Mouse (Mus musculus) splenic B cell, adult 2 months (primary cell): ENCODE results near the gene Rapgef3.

Source experiments
- DNase-seq: peaks from one replicate; pipeline ENCODE4 v3.0.0-alpha.2; 2011; ENCODE audit warnings: low read depth, low spot score
- H3K27me3 ChIP-seq: 2 replicates; pipeline ENCODE4 v1.6.1; 2012; ENCODE audit warnings: mild to moderate bottlenecking, low read length, moderate library complexity, mixed read lengths; ENCODE audit not compliant: control insufficient read depth, poor library complexity, insufficient read depth, severe bottlenecking
- H3K36me3 ChIP-seq: 2 replicates; pipeline ENCODE4 v1.6.1; 2012; ENCODE audit warnings: mild to moderate bottlenecking, low read length, moderate library complexity, mixed read lengths; ENCODE audit not compliant: control insufficient read depth, poor library complexity, insufficient read depth, severe bottlenecking

The Rapgef3 gene

GRCm38 (mm10) chr15:97749841-97750240 lies 17.9 kb downstream of the Rapgef3 start:
- Histone ChIP-seq H3K36me3 (no peaks in the 10 kb centered on the region), H3K27me3 (no peaks in the 10 kb centered on the region)
- no peak for DNase-seq

- no peaks in the 10 kb centered on the region for H3K27me3 ChIP-seq
- DNase-seq = no peak
- no peaks in the 10 kb centered on the region for H3K36me3 ChIP-seq
These were observed 18.4 kb downstream of the Rapgef3 start for GRCm38 (mm10) chr15:97749397-97749796.

- no peaks in the 10 kb centered on the region for H3K36me3 ChIP-seq
- no peaks in the 10 kb centered on the region for H3K27me3 ChIP-seq
- no peak for DNase-seq
These were observed 18.8 kb downstream of the Rapgef3 start for GRCm38 (mm10) chr15:97748964-97749363.

GRCm38 (mm10) chr15:97748309-97748708 lies 19.5 kb downstream of the Rapgef3 start:
- no peak for DNase-seq
- no peaks in the 10 kb centered on the region for H3K36me3 ChIP-seq
- no peaks in the 10 kb centered on the region for H3K27me3 ChIP-seq

GRCm38 (mm10) chr15:97747486-97747885 lies 20.3 kb downstream of the Rapgef3 start:
- H3K36me3 ChIP-seq = no peaks in the 10 kb centered on the region
- DNase-seq = no peak
- H3K27me3 ChIP-seq = no peaks in the 10 kb centered on the region

- Histone ChIP-seq H3K36me3 (no peaks in the 10 kb centered on the region), H3K27me3 (no peaks in the 10 kb centered on the region)
- no peak for DNase-seq
These were observed 21.0 kb downstream of the Rapgef3 start for GRCm38 (mm10) chr15:97746748-97747147.

GRCm38 (mm10) chr15:97746278-97746677 lies 21.5 kb downstream of the Rapgef3 start:
- DNase-seq = no peak
- Histone ChIP-seq H3K36me3 (no peaks in the 10 kb centered on the region), H3K27me3 (no peaks in the 10 kb centered on the region)

- Histone ChIP-seq H3K27me3 (no peaks in the 10 kb centered on the region), H3K36me3 (no peaks in the 10 kb centered on the region)
- no peak for DNase-seq
These were observed 22.4 kb downstream of the Rapgef3 start for GRCm38 (mm10) chr15:97745331-97745730.

GRCm38 (mm10) chr15:97744930-97745329 lies 22.8 kb downstream of the Rapgef3 start:
- no peaks in the 10 kb centered on the region for H3K36me3 ChIP-seq
- H3K27me3 ChIP-seq = no peaks in the 10 kb centered on the region
- peak; percentile 80 for DNase-seq

- H3K27me3 ChIP-seq = no peaks in the 10 kb centered on the region
- H3K36me3 ChIP-seq = no peaks in the 10 kb centered on the region
- peak; percentile 30 for DNase-seq
These were observed 23.7 kb downstream of the Rapgef3 start for GRCm38 (mm10) chr15:97743961-97744525.

GRCm38 (mm10) chr15:97743210-97743609 lies 24.6 kb downstream of the Rapgef3 start:
- H3K27me3 ChIP-seq = no peaks in the 10 kb centered on the region
- no peaks in the 10 kb centered on the region for H3K36me3 ChIP-seq
- DNase-seq = no peak

- no peaks in the 10 kb centered on the region for H3K27me3 ChIP-seq
- DNase-seq = peak; percentile 42
- no peaks in the 10 kb centered on the region for H3K36me3 ChIP-seq
These were observed 25.2 kb downstream of the Rapgef3 start for GRCm38 (mm10) chr15:97742600-97742999.

GRCm38 (mm10) chr15:97742074-97742473 lies 25.7 kb downstream of the Rapgef3 start:
- Histone ChIP-seq H3K36me3 (no peaks in the 10 kb centered on the region), H3K27me3 (no peaks in the 10 kb centered on the region)
- peak; percentile 83 for DNase-seq

- DNase-seq = no peak
- Histone ChIP-seq H3K27me3 (no peaks in the 10 kb centered on the region), H3K36me3 (no peaks in the 10 kb centered on the region)
These were observed 26.1 kb downstream of the Rapgef3 start for GRCm38 (mm10) chr15:97741662-97742061.

GRCm38 (mm10) chr15:97740283-97740732 lies 27.5 kb downstream of the Rapgef3 start:
- H3K27me3 ChIP-seq = no peaks in the 10 kb centered on the region
- no peaks in the 10 kb centered on the region for H3K36me3 ChIP-seq
- peak; percentile 38 for DNase-seq

- Histone ChIP-seq H3K27me3 (no peaks in the 10 kb centered on the region), H3K36me3 (no peaks in the 10 kb centered on the region)
- DNase-seq = no peak
These were observed 28.8 kb downstream of the Rapgef3 start for GRCm38 (mm10) chr15:97738923-97739322.
